In genomic region chr7:43636194-43636593, GRCm38 (mm10) we compare ENCODE assay signal across 41 mouse cellular contexts. TPM values are rescaled to one million over a fixed set of nuclear protein-coding genes. Genes with fewer than 3 reads are reported as not detected.
A peak's percentile ranks its signal among the peaks of the same experiment; 100 is the strongest.
DNase-seq lines count a peak whose midpoint lies in the region; ATAC-seq and TF ChIP-seq lines count a peak whose summit lies in the region.
"Had no signal": no experiment of that assay in that cellular context is flagged by ENCODE, and none has a peak within 500 bp of the region (broad histone marks: within the 10 kb centered on the region; RNA-seq: fewer than 3 reads in every experiment).

No protein-coding gene starts in this region.

- H3K9me3 ChIP-seq in lung, postnatal 0 days (ENCODE audit: low read length): no peaks in the 10 kb centered on the region
- no peaks in the 10 kb centered on the region for H3K9me3 ChIP-seq in hindbrain, embryonic 16.5 days (ENCODE audit: control insufficient read depth, low read length)
- H3K9me3 ChIP-seq: heart, embryonic 13.5 days; kidney, embryonic 15.5 days; limb, embryonic 12.5 days; megakaryocyte, embryonic 14.5 days; midbrain, embryonic 13.5 days had no signal

- WGBS in lung, postnatal 0 days: 37% methylated on average over 2 of the region's 2 CpGs
- 80% methylated on average over 2 of the region's 2 CpGs for WGBS in hindbrain, embryonic 16.5 days

- no peak overlapping the region for H3K4me2 ChIP-seq in lung, postnatal 0 days (replicated peaks; ENCODE audit: low read depth, low read length)
- no peak overlapping the region for H3K4me2 ChIP-seq in hindbrain, embryonic 16.5 days (ENCODE audit: low read length)
- H3K4me2 ChIP-seq: heart, embryonic 13.5 days; kidney, embryonic 15.5 days; limb, embryonic 12.5 days; midbrain, embryonic 13.5 days had no signal

- TF ChIP-seq CTCF in lung, postnatal 0 days (IDR thresholded peaks at IDR 0.05): no peak
- TF ChIP-seq CTCF in bone marrow macrophage, adult 2 months (IDR thresholded peaks at IDR 0.05; ENCODE audit: low read depth, low read length): no peak

- ATAC-seq in lung, postnatal 0 days: peak; percentile 43
- peak; percentile 91 for ATAC-seq in megakaryocyte, adult 5-6 weeks (ENCODE audit: poor library complexity, severe bottlenecking)
- no peak for ATAC-seq in hindbrain, embryonic 16.5 days
- ATAC-seq: CD4-positive, CD25-positive, alpha-beta regulatory T cell, adult 4 months; forebrain, embryonic 16.5 days; hindbrain, postnatal 0 days; midbrain, embryonic 13.5 days had no signal

- H3K27ac ChIP-seq in lung, postnatal 0 days (ENCODE audit: low read length): no peak overlapping the region
- H3K27ac ChIP-seq in bone marrow macrophage, adult 2 months (ENCODE audit: insufficient read depth, low read depth, low read length): peak overlapping the region; percentile 23; the same call in 1 of the 2 replicates
- no peak overlapping the region for H3K27ac ChIP-seq in hindbrain, embryonic 16.5 days (ENCODE audit: low read depth, low read length)
- H3K27ac ChIP-seq: heart, embryonic 13.5 days; hindbrain, postnatal 0 days; kidney, embryonic 15.5 days; left cerebral cortex, adult 2 months; limb, embryonic 12.5 days; midbrain, embryonic 13.5 days had no signal

- no peak for TF ChIP-seq POLR2A in bone marrow macrophage, adult 2 months (IDR thresholded peaks at IDR 0.05; ENCODE audit: borderline replicate concordance, low read depth, low read length)

- TF ChIP-seq EP300 in lung, postnatal 0 days (IDR thresholded peaks at IDR 0.05): no peak

- no peaks in the 10 kb centered on the region for H3K4me1 ChIP-seq in lung, postnatal 0 days (ENCODE audit: insufficient read depth, low read depth, low read length)
- peaks cover 31% of the 10 kb centered on the region for H3K4me1 ChIP-seq in bone marrow macrophage, adult 2 months (ENCODE audit: control insufficient read depth, insufficient read depth, low read length)
- no peaks in the 10 kb centered on the region for H3K4me1 ChIP-seq in hindbrain, embryonic 16.5 days (ENCODE audit: control insufficient read depth, insufficient read depth, low read depth, low read length)
- H3K4me1 ChIP-seq: heart, embryonic 13.5 days; kidney, embryonic 15.5 days; limb, embryonic 12.5 days; midbrain, embryonic 13.5 days had no signal

- no peak overlapping the region for H3K9ac ChIP-seq in lung, postnatal 0 days (replicated peaks; ENCODE audit: low read depth)
- no peak overlapping the region for H3K9ac ChIP-seq in hindbrain, embryonic 16.5 days (ENCODE audit: low read depth, low read length)
- H3K9ac ChIP-seq: heart, embryonic 13.5 days; kidney, embryonic 15.5 days; limb, embryonic 12.5 days; midbrain, embryonic 13.5 days had no signal

- no peak overlapping the region for H3K4me3 ChIP-seq in lung, postnatal 0 days (ENCODE audit: low read depth, low read length)
- no peak overlapping the region for H3K4me3 ChIP-seq in bone marrow macrophage, adult 2 months (ENCODE audit: insufficient read depth, low read length)
- H3K4me3 ChIP-seq in hindbrain, embryonic 16.5 days (ENCODE audit: low read length): no peak overlapping the region
- H3K4me3 ChIP-seq: erythroblast, embryonic 14.5 days; heart, embryonic 13.5 days; kidney, embryonic 15.5 days; left cerebral cortex, adult 2 months; limb, embryonic 12.5 days; megakaryocyte, embryonic 14.5 days; midbrain, embryonic 13.5 days had no signal

- H3K27me3 ChIP-seq in lung, postnatal 0 days (replicated peaks; ENCODE audit: insufficient read depth, low read length): no peaks in the 10 kb centered on the region
- no peaks in the 10 kb centered on the region for H3K27me3 ChIP-seq in hindbrain, embryonic 16.5 days (replicated peaks; ENCODE audit: control insufficient read depth, insufficient read depth, low read length)
- H3K27me3 ChIP-seq: heart, embryonic 13.5 days; kidney, embryonic 15.5 days; limb, embryonic 12.5 days; megakaryocyte, embryonic 14.5 days; midbrain, embryonic 13.5 days had no signal

- peak; percentile 14 for DNase-seq in lung, postnatal 0 days (ENCODE audit: low spot score)
- DNase-seq in lung, postnatal 10 days: no peak
- DNase-seq in spleen, postnatal 14 days (ENCODE audit: low spot score in 2 of 2): no peak
- no peak for DNase-seq in embryo, embryonic 10.5 days (ENCODE audit: low spot score)
- DNase-seq: adrenal gland, adult 8-10 months; cerebellum, adult 11 months; cerebellum, adult 9-10 months; cerebellum, postnatal 36 days; heart, postnatal 10 days; kidney, adult 11 months; kidney, postnatal 25 days; retina, postnatal 1 day; right cerebral cortex, postnatal 14 days; thymus, adult 18-20 months; thymus, postnatal 36 days had no signal

- no peaks in the 10 kb centered on the region for H3K36me3 ChIP-seq in lung, postnatal 0 days (ENCODE audit: insufficient read depth, low read length)
- H3K36me3 ChIP-seq in hindbrain, embryonic 16.5 days (ENCODE audit: control insufficient read depth, insufficient read depth, low read length): no peaks in the 10 kb centered on the region
- H3K36me3 ChIP-seq: heart, embryonic 13.5 days; kidney, embryonic 15.5 days; limb, embryonic 12.5 days; midbrain, embryonic 13.5 days had no signal

RNA-seq across cellular contexts. Expression of gene Ceacam18, which starts 1.7 kb away (rescaled TPM):
- 0.07 and 0.08 TPM in 2 replicates for polyA plus RNA-seq in lung, postnatal 0 days (2015; fragmentation: Nextera tagmentation; extraction: Ambion mirVana)
- polyA plus RNA-seq in bone marrow macrophage, adult 2 months (2012; ENCODE audit: insufficient read depth, insufficient read length, missing spikeins): not detected in 2 replicates
- total RNA-seq in megakaryocyte, adult 5-6 weeks (2015): not detected in 2 replicates
- not detected in 2 replicates for total RNA-seq in megakaryocyte, adult 5-6 weeks (2017)
- polyA plus RNA-seq in hindbrain, embryonic 16.5 days (2015; fragmentation: Nextera tagmentation; extraction: Ambion mirVana): 0.10 TPM in 1 of 2 replicates, not detected in the other
- total RNA-seq: gastrocnemius, adult 8-10 months; gastrocnemius, postnatal 4 days; heart, adult 8-10 months; heart, postnatal 10 days; hindbrain, postnatal 0 days; left cerebral cortex, adult 2 months; left cerebral cortex, postnatal 25 days; liver, adult 2 months had no signal
- polyA plus RNA-seq: CD4-positive, CD25-positive, alpha-beta regulatory T cell, adult 4 months; embryonic facial prominence, embryonic 14.5 days; erythroblast, embryonic 14.5 days; forebrain, embryonic 11.5 days; forebrain, embryonic 16.5 days; heart, embryonic 13.5 days; hindbrain, embryonic 11.5 days; kidney, embryonic 15.5 days; limb, embryonic 12.5 days; liver, adult 2 months; lung, embryonic 16.5 days; midbrain, embryonic 13.5 days had no signal

RNA-seq across cellular contexts. Expression of gene Siglece, which starts 23.8 kb away (rescaled TPM):
- 3.2 and 4.0 TPM in 2 replicates for polyA plus RNA-seq in lung, postnatal 0 days (2015; fragmentation: Nextera tagmentation; extraction: Ambion mirVana)
- polyA plus RNA-seq in bone marrow macrophage, adult 2 months (2012; ENCODE audit: insufficient read depth, insufficient read length, missing spikeins): 41.5 and 47.6 TPM in 2 replicates
- total RNA-seq in megakaryocyte, adult 5-6 weeks (2015): 41.6 and 46.2 TPM in 2 replicates
- total RNA-seq in megakaryocyte, adult 5-6 weeks (2017): 22.1 and 29.7 TPM in 2 replicates
- 0.31 and 0.41 TPM in 2 replicates for polyA plus RNA-seq in hindbrain, embryonic 16.5 days (2015; fragmentation: Nextera tagmentation; extraction: Ambion mirVana)
- total RNA-seq: hindbrain, postnatal 0 days had no signal
- polyA plus RNA-seq: erythroblast, embryonic 14.5 days had no signal

RNA-seq across cellular contexts. Expression of gene Zfp819, which starts 29.2 kb away (rescaled TPM):
- 0.08 and 0.27 TPM in 2 replicates for polyA plus RNA-seq in lung, postnatal 0 days (2015; fragmentation: Nextera tagmentation; extraction: Ambion mirVana)
- polyA plus RNA-seq in bone marrow macrophage, adult 2 months (2012; ENCODE audit: insufficient read depth, insufficient read length, missing spikeins): not detected in 2 replicates
- not detected in 2 replicates for total RNA-seq in megakaryocyte, adult 5-6 weeks (2015)
- not detected in 2 replicates for total RNA-seq in megakaryocyte, adult 5-6 weeks (2017)
- polyA plus RNA-seq in hindbrain, embryonic 16.5 days (2015; fragmentation: Nextera tagmentation; extraction: Ambion mirVana): 0.45 and 0.46 TPM in 2 replicates
- total RNA-seq: adrenal gland, adult 8-10 months; gastrocnemius, adult 8-10 months; gastrocnemius, postnatal 4 days; heart, adult 8-10 months; heart, postnatal 10 days had no signal
- polyA plus RNA-seq: CD4-positive, CD25-positive, alpha-beta regulatory T cell, adult 4 months; heart, embryonic 13.5 days; kidney, embryonic 15.5 days; liver, adult 2 months; liver, embryonic 16.5 days; stomach, embryonic 16.5 days had no signal

RNA-seq across cellular contexts. Expression of gene Ctu1, which starts 35.6 kb away (rescaled TPM):
- polyA plus RNA-seq in lung, postnatal 0 days (2015; fragmentation: Nextera tagmentation; extraction: Ambion mirVana): 8.5 and 9.0 TPM in 2 replicates
- polyA plus RNA-seq in bone marrow macrophage, adult 2 months (2012; ENCODE audit: insufficient read depth, insufficient read length, missing spikeins): 4.7 and 7.7 TPM in 2 replicates
- total RNA-seq in megakaryocyte, adult 5-6 weeks (2015): 4.7 and 5.3 TPM in 2 replicates
- 3.7 and 3.9 TPM in 2 replicates for total RNA-seq in megakaryocyte, adult 5-6 weeks (2017)
- 20.6 and 23.0 TPM in 2 replicates for polyA plus RNA-seq in hindbrain, embryonic 16.5 days (2015; fragmentation: Nextera tagmentation; extraction: Ambion mirVana)

RNA-seq across cellular contexts. Expression of gene Klk14, which starts 54.0 kb away (rescaled TPM):
- polyA plus RNA-seq in lung, postnatal 0 days (2015; fragmentation: Nextera tagmentation; extraction: Ambion mirVana): 0.31 and 0.39 TPM in 2 replicates
- not detected in 2 replicates for polyA plus RNA-seq in bone marrow macrophage, adult 2 months (2012; ENCODE audit: insufficient read depth, insufficient read length, missing spikeins)
- not detected in 2 replicates for total RNA-seq in megakaryocyte, adult 5-6 weeks (2015)
- not detected in 2 replicates for total RNA-seq in megakaryocyte, adult 5-6 weeks (2017)
- not detected in 2 replicates for polyA plus RNA-seq in hindbrain, embryonic 16.5 days (2015; fragmentation: Nextera tagmentation; extraction: Ambion mirVana)
- total RNA-seq: adrenal gland, adult 8-10 months; gastrocnemius, postnatal 4 days; heart, postnatal 10 days; hindbrain, postnatal 0 days; layer of hippocampus, adult 18-20 months; left cerebral cortex, adult 2 months; left cerebral cortex, postnatal 25 days; liver, adult 2 months had no signal
- polyA plus RNA-seq: CD4-positive, CD25-positive, alpha-beta regulatory T cell, adult 4 months; forebrain, embryonic 11.5 days; forebrain, embryonic 16.5 days; heart, embryonic 13.5 days; hindbrain, embryonic 11.5 days; hindbrain, postnatal 0 days; kidney, embryonic 15.5 days; limb, embryonic 12.5 days; liver, adult 2 months; liver, embryonic 16.5 days; lung, embryonic 16.5 days; midbrain, embryonic 13.5 days; neural tube, embryonic 14.5 days had no signal
